Mouse (Mus musculus): ENCODE data around the gene Ubr2. TPM values are rescaled to one million over a fixed set of nuclear protein-coding genes. Genes with fewer than 3 reads are reported as not detected.
A peak's percentile ranks its signal among the peaks of the same experiment; 100 is the strongest.

Ubr2 gene
- total RNA-seq, 2 experiments from 2014 or later, result 49.8 to 52.2 TPM

DNA sequence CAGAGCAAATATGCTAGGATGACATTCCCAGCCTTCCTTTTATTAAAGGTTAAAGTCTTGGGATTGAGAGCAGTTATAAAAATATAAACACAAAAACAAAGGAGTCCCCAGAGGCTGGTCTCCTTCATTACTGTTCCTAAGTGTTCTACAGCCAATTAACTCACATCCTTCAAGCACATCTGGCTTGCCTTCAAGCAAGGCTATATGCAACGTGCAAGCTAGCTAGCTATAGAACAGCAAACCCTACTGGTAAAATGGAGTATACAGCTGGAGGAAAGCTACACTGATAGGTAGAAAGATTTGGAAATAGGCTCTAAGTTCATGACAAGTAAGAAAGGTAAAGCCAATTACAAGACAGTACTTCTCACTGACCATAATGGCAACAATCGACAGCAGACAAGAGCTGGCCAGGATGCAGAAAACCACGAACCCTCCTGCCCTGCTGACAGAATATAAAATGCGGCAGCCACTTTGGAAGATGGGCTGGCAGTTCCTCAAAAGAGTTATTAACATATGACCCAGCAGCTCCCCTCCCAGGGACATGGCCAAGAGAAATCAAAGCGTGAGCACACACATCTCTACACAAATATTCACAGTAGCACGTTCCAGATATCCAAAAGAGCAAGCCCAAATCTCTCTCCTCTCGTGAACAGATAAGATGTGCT, 4.5 kb downstream of the Ubr2 start:
- DNase-seq (ENCODE audit: low spot score in 2 of 2), result no peak

DNA sequence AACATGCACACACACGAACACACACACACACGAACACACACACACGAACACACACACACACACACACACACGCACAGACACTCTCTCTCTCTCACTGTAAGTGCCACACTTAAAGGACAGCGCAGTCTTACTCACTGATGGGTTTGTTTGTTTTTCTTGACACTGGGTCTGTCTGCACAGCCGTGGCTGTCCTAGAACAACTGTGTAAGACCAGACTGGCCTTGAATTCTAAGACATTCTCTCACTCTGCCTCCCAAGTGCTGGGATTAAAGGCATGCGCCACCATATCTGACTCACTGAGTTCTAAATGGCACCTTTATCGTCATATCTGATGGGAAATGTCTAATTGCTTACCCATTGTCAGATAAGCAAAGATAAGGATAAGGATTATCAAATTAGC, 7.1 kb downstream of the Ubr2 start:
- DNase-seq (ENCODE audit: low spot score in 2 of 2), result no peak

DNA sequence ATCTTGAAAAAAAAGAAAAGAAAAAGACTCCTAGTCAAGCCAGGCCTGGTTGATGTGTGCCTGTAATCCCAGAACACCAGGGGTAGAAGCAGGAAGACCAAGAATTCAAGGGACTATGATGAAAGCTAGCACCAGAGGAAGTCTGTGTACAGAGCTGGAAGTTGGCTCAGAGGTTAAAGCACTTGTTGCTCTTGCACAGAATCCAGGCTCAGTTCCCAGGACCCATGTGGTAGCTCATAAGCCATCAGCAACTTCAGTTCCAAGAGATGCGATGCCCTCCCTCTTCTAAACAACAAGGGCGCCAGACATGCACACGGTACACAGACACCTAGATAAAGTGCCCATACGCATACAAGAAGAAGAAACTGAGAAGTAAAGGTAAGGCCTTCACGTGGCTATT, 8.0 kb downstream of the Ubr2 start:
- DNase-seq (ENCODE audit: low spot score in 2 of 2), result no peak

DNA sequence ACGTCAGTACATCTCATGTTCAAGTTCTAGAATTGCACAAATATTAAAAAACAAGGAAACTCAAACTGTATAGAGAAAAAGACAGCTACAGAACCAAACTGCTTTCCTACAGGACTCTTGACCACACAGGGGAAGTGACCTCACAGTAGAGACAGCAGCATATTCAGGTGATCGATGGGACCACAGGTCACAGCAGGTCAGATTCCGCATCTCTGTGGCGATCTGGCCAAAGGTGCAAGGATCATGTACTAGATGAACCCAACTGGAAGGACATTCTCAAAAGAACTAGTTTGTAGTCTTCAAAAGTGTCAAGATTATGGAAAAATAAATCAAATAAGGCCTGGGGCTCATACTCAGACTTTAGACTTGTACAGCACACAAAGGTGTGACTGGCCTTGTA, 11.5 kb downstream of the Ubr2 start:
- DNase-seq (ENCODE audit: low spot score in 2 of 2), result no peak

DNA sequence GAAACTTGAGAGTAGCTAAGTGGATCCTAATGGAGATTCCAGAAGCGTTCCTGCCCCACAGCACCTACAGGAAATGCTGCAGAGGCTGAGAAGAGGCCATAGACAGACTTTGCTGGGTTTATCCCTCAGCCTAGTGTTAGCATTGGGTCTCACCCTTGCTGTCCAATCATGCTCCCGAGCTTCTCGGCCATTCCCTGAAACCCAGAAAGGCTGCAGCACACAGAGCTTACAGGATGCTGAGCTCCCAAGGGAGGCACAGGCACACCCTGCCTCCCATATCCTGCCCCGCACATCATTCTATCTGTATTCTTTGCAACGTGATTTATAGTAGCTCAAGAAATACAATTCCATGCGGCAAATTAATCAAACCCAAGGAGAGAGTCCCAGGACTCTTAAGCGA, 13.9 kb downstream of the Ubr2 start:
- DNase-seq (ENCODE audit: low spot score in 2 of 2), result no peak

DNA sequence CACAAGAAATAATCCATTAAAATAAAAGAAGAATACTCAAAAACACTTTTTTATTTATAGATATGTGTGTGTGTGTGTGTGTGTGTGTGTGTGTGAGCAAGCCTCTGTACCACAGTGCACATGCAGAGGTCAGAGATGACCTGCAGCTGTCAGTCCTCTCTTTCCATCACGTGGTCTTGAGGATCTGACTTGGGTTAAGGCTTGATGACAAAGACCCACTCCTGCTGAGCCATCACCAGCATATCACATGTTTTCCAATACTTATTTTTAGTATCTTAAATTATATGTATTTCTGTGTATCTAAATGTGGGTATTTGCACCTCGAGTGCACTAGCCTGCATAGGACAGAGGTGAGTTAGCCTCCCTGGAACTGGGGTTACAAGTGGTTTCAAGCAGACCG, 14.7 kb downstream of the Ubr2 start:
- no peak for DNase-seq (ENCODE audit: low spot score in 2 of 2)

DNA sequence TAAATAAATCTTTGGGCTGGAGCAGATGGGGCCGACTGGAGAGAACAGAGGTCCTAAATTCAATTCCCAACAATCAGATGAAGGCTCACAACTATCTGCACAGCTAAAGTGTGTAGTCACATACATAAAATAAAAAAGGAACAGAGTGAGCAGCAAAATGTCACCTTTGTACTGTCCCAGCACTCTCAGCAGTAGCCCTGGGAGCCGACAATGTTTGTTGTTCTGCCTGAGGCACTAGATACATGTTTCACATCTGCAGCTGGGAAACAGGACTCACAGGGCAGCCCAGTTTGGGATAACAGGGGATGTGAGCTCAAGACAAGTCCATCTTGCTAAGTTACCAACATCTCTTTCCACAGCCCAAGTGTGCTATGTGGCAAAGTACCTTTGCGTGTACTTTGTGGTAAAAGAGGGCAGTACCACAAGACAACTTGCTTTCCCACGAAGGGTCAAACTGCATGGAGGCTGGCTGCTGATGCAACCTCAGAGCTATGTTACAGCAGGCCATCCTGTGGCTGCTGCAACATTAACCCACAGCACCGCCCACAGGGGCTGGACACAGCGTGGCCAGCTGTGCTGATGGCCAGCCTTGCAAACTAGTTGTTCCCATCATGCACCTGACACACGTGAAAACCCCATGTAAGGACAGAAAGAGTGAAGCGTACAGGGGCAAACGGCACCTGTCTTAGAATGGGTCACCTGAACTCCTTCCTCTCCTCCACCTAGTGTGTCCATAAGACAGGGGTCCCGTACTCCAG, 15.5 kb downstream of the Ubr2 start:
- no peak for DNase-seq (ENCODE audit: low spot score in 2 of 2)

DNA sequence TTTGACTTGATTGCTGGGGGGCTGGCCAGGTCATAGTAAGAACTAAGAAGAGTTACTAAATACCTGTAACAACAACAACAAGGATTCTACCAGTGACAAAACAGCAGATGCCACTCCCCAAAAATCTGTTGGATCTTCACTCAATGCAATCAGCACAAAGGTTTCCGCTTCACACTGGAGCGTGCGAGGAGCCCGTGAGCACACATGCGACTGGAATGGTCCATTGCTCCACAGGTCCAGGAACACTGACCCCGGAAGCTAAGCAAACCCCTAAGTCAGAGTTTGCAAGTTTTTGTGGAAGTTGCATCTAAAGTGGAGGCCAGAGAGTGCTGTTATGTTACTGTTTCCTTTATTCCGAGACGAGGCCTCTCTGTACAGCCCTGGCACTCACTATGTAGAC, 16.7 kb downstream of the Ubr2 start:
- DNase-seq (ENCODE audit: low spot score in 2 of 2), result no peak

DNA sequence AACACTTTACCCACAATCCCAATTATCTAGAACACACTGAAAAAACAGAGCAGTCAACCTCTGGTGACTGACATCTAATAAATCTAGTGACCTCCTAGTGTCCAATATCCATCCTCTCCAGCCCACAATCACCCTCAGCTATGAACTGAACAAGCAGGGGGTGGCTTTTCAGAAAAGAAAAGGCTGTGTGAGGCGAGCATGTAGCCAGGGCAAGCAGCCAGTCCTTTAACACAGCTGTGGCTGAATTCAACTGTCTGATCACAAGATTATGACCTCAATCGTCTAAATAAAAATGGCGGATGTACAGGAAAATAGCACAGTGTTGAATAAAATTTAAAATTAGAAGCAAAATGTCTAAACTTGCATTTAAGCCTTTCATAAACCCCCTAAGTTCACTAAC, 22.7 kb downstream of the Ubr2 start:
- DNase-seq (ENCODE audit: low spot score in 2 of 2), result no peak

DNA sequence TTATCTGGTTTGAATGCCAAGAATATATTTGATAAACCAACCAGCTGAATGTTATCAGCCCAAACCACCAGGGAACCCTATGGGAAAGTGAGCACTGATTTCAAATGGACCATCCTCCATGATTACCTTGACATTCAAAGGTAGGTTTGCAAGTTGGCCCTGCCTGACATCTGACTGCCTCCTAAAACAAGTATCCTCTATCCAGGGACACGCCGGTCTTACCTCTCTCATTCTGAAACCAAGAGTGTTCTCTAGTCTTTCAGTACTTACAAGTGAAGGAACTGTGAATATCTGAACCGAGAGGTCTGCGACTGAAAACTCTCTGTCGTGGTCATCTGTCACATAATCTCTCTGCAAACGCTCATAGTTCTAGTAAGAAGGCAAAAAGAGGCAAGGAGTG, 30.3 kb downstream of the Ubr2 start:
- no peak for DNase-seq (ENCODE audit: low spot score in 2 of 2)

DNA sequence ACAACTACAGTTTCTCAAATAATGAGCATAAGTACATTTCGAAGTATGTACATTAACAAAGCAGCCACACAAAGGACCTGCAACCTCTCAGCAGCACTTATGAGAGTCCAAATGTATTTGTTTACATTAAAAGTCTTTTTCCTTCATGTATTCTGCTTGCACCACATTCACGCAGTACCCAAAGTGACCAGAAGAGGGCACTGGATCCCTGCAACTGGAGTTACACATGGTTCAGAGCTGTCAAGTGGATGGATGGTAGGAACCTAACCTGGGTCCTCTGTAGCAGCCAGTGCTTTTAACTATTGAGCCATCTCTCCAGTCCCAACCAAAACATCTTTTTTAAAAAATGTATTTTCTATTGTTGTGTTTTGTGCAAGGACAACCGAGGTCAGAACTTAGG, 35.2 kb downstream of the Ubr2 start:
- peak; percentile 49 to 50 for DNase-seq (ENCODE audit: low spot score in 2 of 2)

DNA sequence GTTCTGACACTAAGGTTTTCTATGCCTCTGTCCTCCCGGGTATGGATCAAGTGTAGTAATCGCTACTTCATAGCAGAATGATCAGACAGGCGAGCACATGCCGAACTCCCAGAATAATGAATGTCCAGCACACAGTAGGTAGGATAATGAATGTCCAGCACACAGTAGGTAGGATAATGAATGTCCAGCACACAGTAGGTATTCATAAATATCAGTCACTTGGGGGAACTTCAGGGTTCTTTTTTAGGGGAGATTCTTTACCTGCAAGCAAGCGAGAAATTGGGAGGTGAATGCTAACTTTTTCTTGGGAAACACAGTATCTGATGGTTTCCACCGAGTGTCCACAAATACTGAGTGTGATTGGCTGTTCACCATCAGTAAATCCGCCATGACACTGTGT, 37.8 kb downstream of the Ubr2 start:
- DNase-seq (ENCODE audit: low spot score in 2 of 2), result no peak

DNA sequence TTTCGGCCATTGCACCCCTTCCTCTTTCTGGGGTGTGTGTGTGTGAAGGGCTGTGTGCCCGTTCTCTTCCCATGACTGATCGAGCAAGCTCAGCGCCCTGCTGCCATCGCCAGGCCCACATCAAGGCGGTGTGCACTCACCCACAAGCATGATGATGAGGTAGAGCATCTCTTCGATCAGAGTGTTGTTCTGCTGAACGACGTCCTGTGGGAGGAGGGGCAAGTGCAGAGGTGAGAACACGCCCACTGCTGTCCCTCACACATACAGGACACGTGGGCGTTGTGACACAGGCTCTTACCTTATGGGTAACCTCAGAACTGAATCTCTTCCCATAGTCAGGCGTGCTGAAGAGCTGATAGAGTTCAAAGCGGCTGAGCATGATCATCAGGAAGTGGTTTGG, 43.5 kb downstream of the Ubr2 start:
- no peak for DNase-seq (ENCODE audit: low spot score in 2 of 2)

DNA sequence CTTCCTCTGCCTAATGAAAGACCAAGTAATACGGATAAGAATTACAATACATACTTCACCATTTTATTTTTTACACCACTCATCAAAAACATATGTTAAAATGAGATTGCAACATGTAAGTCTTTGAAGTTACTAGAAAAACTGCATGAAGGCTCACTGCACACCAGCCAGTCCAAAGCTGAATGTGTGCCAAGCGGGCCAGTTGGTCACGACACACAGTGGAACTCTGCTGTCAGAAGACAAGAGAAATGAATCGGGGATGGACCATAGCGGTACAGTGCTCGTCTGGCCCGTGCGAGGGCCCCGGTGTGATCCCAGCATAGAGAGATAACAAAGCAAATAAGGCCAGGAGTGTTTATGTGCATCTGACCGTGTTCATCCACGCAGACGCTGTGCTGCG, 47.2 kb downstream of the Ubr2 start:
- no peak for DNase-seq (ENCODE audit: low spot score in 2 of 2)

DNA sequence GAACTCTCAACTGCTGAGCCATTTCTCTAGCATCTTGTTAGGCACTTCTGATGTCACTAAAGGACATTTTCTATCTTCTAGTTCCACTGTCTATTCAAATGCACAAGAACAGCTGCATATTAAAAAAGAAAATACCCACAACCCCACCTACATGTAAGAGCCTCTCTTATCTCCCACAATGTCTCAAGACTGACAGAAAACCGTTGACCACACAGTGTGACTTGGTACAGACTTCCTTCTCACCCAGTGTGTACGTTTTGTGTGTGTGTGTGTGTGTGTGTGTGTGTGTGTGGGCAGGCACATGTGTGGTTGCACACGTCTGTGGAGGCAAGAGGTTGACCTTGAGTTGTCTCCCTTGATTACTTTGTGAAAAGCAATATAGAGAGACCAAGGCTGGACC, 48.2 kb downstream of the Ubr2 start:
- DNase-seq (ENCODE audit: low spot score in 2 of 2), result no peak

DNA sequence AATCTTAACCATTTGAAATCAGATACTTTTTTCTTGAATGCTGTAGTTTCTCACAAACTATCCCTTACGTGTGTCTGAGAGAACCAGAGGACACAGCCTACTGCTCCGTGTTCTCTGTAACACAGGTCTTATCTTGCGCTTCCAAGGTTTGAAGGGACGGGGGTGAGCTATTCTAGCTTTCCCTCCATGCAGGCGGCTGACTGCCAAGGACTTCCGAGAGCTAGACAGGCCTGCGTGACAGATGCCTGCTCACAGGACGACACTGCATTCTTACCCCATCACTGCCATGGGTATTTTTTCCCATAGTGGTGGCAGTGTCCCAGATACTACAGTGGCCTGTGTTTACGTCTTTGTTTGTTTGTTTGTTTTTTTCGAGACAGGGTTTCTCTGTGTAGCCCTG, 50.1 kb downstream of the Ubr2 start:
- no peak for DNase-seq (ENCODE audit: low spot score in 2 of 2)

DNA sequence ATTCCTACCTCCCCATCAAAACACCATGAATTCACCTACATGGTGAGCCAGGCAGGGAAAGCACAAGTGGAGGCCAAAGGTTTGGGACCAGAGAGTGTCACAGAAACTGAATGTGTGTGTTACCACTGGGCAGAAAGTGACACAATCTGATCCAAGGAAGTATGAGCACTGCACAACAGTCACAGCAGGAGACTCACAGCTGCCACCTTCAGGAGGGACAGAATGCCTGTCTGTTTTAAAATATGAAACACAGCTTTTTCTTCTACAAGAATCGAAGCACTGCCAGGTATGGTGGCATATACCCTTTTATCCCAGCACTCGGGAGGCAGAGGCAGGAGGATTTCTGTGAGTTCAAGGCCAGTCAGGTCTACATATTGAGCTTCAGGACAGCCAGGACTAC, 52.3 kb downstream of the Ubr2 start:
- DNase-seq (ENCODE audit: low spot score in 2 of 2), result no peak

DNA sequence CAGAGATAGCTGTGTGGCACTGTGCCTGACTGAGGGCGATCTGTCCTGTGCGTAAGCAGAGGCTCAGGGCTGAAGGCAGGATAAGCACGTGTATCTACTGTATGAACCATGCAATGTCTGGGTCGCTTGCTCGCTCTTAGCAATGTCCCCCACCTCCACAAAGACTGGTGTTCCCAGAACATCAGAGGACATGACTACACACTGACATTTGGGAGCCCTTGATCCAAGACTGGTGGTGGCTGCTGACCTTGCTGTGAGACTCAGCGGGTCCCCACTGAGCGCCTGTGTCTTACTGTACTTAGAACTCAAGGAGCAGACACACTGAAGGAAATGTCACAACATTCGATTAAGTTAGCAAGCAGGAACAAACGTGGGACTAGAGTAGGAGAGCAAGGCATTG, 64.1 kb downstream of the Ubr2 start:
- no peak for DNase-seq (ENCODE audit: low spot score in 2 of 2)

DNA sequence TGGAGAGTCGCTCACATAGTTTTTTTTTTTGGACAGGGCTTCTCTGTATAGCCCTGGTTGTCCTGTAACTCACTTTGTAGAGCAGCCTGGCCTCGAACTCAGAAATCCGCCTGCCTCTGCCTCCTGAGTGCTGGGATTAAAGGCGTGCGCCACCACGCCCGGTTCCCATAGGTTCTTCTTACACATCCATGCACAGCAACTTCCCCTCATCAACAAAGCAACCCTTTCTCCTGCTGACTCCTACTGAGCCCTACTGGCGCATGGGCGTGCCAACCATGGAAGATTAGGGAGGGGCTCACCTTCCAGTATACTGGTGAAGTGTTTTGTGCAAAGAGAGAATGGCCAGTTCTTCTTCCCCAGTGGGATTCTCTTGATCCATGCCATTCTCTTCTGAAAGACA, 67.9 kb downstream of the Ubr2 start:
- DNase-seq (ENCODE audit: low spot score in 2 of 2), result no peak

DNA sequence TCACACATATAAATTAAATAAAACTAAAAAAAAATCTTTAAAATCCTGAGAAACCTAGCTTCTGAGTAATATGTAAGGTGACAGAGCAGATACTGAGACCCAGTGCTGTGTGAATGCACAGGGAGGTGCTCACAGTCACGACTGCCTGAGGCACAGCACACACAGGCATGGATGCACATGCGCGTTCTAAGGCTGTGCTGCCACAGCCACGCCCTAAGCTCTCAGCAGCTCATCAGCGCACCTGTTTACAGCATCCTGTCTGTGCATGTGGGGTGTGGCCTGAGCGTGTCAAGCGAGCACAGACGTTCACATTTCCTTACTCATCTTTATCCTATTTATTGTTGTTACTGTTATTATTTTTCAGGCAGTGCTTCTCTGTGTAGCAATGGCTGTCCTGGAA, 69.9 kb downstream of the Ubr2 start:
- no peak for DNase-seq (ENCODE audit: low spot score in 2 of 2)

DNA sequence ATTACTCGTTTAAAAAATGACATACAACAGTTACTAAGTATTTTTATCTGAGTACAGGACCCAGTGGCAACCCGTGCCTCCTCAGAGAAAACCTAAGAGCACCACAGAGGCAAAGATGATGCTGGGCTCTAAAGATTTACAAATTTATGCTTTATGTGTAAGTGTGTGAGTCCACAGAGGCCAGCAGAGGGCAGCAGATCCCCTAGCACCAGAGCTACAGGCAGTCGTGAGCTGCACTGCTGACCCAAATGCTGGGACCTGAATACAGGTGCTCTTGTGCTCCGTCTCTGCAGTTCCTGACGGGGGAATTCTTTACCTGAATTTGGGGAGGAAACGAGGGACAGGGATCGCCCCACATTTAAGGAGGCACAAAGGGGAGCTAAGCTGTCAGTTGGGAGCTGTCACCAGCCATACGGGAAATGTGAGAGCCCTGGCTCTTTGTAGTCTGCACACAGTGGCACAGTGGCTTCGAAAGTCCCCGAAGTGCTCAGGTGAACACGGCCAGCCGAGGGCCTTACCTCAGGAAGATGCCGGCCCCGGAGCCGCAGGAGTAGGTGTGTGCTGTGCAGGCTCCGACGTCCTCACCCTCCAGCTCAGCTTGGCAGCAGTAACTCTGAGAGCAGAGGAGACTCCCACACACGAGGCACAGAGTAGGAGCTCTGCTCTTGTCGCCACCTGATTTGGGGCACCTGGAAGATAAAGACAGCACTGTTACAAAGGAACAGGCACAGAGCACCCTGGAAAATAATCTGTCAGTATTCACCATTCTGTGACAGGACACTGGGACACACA, 76.6 kb downstream of the Ubr2 start:
- peak; percentile 54 to 71 for DNase-seq (ENCODE audit: low spot score in 2 of 2)

DNA sequence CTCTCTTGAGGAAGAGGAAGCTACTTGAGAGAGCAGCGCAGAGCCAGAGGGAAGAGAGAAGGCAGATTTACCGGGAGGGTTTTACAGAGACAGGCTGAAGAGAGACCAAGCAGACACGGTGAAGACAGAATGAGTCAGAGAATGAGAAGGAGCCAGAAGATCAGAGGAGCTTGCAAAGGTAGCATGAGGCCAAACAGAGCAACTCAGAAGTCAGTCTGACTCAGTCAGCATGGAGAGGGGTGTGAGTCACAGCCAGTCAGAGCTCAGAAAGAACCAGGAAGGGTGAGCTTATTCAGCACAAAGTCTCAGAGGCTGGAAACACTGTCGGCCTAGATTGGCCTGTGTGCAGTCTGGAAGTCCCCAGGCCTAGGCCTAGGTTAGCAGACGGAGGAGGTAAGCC, 77.4 kb downstream of the Ubr2 start:
- no peak for DNase-seq (ENCODE audit: low spot score in 2 of 2)

All from layer of hippocampus, postnatal 10 days (tissue).